Mouse (Mus musculus) spleen, postnatal 36 days (tissue): ENCODE data around the gene Hmgb2.

ENCODE experiments used
- DNase-seq, 2 experiments: peaks; one replicate each; pipeline ENCODE4 v3.0.0; 2022; ENCODE audit warnings: low spot score in 2 of 2, mixed read lengths in 1 of 2

Hmgb2 gene

DNA sequence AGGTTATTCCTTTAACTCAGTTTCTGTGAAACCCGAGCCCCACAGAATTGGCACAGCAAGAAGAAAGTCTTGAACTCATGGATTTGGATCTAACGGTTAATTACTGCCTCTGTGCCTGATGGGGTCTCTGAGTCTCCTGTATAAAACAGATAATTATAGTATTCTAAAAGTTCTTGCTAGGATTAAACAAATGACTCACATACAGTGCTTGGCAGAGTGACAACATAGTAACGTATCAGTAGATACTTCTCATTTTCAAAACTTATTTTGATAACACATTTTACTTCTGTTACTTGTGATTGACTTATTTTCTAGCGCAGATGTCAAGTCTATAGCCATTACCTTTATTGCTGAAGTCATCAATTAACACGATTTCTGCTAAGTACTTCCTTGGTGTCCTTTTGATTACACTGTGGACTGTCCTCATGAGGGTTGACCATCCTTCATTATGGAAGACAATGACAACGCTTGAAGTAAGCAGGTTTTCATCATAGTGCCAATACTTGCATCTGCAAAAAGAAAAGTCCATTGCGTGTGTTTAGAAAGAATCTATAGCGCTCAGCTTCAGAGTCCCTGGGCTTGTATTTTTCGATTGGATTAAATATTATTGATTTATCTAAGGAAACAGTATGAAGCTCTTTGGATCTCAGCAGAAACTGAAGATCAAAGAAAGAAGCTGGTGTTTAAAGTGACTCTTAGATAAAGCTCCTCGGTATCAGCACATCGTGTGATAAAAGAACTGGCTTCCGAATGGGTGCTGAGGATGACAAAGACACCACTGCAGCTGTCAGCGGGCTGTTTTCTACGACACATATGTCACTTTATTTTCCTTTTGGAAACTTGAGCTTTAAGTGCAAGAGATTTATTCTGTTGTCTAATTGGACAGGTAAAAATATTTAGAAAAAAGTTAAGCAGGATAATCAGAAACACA lies 40.7 kb downstream of the Hmgb2 start:
- DNase-seq, result no peak

DNA sequence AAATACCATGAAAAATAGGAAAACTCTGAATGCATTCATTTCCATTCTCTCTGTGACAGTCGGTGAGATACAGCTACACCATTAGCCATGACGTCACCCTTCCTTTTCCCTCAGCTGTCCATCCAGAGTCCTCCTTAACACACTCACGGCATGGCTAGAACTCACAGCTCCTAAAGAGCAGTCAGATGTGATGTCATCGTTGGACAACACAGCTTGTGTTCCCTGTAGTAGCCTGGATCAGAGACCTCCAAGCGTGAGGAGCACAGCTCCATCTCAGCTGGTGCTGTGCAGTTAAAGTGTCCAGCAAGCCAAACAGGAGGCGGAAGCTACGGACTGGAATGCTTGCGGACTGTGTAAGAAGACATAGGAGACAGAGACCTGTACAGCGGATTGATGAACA lies 49.2 kb downstream of the Hmgb2 start:
- no peak for DNase-seq

DNA sequence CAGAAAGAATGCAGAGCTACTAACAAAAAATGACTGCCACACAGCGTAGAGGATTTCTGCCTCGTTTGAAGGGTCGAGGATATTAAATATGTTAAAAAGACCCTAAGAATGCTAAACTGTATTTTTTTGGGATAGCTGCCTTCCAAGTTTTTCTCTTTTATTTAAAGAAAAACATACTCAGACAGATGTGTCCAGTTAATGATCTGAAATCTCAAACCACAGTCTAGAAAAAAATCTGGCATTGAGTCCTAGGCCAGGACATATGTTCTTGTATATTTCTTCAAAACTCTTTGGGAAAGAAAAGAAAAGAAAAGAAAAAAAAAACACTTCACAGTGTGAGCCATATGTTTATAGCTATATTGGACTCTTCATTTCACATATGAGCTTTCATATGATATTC lies 51.0 kb downstream of the Hmgb2 start:
- no peak for DNase-seq

DNA sequence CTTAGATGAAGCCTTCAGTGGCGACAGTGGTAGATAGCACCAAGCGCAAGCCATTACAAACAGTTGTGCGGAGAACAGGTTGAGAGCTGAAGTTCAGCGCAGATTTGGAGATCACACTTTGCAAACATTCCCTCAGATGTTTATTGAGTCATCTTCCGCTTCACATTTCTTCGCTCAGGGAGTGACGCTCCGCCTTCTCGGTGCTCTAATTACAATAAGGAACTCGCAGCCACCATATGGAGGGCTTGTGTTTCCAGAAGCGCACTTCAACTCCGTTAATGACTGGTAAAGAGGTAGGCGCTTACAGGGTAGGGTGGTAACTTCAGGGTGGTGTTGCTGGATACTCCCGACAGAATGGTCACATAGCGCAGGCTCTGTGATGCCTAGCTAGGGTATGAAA lies 52.0 kb downstream of the Hmgb2 start:
- no peak for DNase-seq

DNA sequence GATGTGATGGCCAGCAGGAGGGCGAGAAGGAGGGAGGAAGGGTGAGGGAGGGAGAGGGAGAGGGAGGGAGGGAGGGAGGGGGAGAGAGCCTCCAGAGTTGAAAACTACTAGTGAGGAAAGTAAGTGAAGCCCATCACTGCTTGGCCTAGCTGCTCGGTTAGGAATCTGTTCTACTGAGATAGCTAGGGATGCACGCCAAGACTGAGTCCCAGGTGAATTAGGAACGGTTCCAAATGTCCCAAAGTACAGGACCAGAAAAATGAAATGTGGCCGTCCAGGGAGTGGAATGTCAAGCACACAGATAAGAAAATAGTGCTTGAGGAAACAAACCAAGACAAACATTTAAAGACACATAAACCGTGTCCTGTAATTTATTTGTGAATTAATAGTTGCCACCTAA lies 53.3 kb downstream of the Hmgb2 start:
- DNase-seq, result no peak
